Mouse (Mus musculus) heart, adult 8-10 months (tissue): ENCODE results near the gene Cic. TPM values are rescaled to one million over a fixed set of nuclear protein-coding genes. Genes with fewer than 3 reads are reported as not detected.
"Not testable (repeated sequence)": the region's sequence is repeated elsewhere in the genome, so short reads cannot be mapped to it uniquely, and the experiment has no call there.

Experiments used
- DNase-seq: peaks from one replicate; pipeline ENCODE4 v3.0.0; 2022; ENCODE audit warnings: low spot score
- total RNA-seq, 4 experiments: library from RNA; stranded (reverse); gene quantifications; 2 replicates each; pipeline ENCODE4 v1.2.4; 2022

Cic gene
- total RNA-seq, 4 experiments from 2014 or later: 52.0 to 71.5 (median 59.6) TPM

DNA sequence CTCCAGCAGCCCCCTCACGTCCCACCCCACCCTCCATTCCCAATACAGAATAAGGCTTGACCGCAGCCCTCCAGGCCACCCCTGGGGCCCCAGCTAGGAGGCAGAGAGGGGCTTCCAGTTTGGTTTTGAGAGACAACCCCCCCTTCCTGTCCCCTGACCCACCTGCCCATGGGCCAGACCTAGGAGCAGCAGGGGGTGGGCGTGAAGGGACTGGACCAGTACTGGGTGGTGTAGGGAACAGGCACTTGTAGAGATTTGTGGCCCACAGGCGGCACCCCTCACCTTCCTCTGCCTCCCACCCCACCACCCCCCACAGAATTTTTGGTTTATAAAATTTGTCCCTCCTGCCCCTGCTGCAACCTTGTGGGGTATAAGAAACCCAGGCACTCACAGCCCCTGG lies 24.1 kb upstream of the Cic start:
- DNase-seq: no peak

DNA sequence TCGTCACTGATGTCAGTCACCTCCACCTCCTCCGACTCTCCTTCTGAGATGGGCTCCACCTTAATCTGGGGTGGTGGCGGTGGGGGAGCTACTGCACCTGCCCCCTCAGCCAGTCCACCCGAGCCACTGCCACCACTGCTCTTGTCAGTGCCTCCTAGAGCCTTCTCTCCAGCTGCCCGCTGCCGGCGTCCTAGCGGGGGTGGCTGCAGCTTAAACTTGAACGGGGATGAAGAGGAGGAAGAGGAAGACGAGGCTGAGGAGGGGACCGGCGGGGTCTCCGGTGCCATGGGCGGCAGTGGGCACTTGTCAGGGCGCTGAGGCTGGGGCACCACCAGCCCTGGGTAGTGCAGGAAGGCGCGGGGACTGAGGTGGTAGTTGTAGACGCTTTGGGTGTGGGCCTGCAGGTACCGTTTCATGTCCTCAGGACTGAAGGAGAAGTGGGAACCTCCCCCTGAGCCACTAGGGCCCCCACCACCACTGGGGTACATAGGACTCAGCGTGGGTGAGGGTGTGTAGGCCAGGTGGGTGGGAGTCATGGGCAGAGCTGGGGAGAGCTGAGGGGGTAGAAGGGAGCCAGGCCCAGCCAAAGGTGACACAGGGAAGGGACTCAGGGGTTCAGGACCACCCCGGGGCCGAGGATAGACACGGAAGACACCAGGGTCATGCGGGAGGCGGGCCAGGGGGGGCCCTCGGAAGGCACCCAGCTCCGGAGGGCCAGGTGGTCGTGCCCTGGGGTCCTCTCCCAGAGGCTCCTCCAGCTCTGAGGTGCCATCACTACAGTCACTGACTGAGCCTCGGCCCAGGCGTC lies 22.7 kb upstream of the Cic start:
- DNase-seq: no peak

DNA sequence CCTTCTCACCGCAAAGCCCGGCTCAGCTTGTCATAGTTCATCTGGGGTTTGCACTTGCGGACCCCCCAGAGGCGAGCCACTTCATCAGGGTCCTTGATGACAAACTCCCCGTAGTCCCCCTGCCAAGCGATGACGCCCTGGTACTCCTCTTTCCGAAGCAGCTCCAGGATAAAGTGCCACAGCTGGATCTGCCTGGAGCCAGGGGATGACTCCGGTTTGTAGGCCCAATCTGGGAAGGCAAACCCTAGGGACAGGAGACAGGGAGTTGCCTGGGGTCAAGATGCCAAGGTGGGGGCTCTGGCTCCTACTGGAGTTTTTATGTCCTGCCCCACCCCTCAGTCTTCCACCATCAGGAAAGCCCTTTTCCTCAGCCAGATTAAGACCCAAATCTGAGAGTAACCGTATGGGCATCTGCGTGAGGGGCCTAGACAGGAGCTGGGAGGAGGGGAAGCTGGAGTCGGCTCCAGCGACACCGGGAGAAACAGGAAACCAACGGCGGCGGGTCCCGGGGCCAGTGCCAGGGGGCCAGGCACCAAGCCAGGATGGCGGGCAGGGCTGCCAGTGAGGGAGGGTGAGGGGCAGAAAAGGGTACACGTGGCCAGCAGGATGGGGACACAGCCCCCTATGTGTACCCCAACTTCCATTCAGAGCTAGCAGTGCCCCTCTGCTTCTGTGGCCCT lies 21.3 kb upstream of the Cic start:
- DNase-seq: no peak

DNA sequence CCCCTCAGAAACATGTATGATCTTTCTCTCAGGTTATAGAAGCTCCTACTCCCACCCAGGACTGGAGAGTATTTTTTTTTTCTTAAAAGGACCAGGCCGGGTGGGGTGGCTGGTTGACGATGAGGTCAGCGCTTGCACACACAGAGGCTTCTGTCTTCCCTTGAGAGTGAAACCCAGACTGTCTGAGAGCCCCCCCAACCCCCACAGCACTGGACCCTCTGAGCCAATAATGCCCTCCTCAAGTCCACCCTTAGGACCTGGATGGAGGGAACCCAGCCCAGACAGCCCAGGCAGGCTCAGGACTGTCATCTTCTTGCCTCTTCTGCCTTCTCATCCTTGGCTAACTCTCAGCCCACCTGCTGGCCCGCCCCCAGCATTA lies 20.8 kb upstream of the Cic start:
- no peak for DNase-seq

DNA sequence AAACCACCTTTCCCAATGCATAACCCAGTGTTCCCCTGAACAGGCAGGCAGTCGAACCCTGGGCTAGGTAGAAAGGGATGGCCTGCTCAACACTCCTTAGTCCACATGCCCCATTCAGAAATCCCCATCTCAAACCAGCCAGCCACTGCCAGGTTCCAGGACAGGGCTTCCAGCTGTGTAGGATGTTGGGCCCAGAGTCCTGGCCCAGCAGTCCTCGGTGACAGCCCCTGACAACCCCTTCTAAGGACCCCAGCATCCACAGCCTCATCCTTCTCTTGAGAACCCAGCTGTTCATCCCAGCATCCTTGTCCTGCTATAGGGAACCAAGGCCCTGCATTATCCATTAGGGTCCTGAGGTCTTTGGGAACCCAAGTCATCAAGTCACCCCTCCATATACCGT lies 20.0 kb upstream of the Cic start:
- no peak for DNase-seq

DNA sequence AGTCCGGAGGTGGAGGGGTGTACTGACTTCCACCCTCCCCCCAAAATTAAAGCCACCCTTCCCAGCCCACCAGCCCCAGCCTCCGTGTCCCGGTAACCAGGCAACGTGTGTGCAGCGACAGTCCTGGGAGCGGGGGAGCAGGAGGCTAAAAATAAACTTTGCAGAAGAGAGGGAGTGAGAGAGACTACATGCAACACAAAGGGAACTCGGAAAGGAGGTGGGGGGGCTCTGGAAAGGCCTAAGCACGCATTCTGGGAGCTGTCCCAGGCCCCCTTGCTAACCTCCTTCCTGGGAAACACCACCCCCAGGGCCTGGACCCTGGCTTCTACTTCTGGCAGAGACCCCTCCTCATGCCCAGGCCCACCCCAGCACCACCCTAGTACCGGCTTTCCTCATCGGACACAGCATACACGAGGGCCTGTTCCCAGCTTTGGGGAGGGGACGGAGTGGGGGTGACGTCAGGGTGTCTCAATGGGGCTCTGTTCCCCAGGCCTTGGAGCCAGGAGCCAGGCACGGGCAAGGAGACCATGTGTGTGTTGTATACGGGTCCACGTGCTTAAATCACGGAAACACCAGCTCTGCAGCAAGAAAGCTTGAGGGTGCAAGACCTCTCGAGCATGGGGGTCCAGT lies 19.4 kb upstream of the Cic start:
- no peak for DNase-seq

DNA sequence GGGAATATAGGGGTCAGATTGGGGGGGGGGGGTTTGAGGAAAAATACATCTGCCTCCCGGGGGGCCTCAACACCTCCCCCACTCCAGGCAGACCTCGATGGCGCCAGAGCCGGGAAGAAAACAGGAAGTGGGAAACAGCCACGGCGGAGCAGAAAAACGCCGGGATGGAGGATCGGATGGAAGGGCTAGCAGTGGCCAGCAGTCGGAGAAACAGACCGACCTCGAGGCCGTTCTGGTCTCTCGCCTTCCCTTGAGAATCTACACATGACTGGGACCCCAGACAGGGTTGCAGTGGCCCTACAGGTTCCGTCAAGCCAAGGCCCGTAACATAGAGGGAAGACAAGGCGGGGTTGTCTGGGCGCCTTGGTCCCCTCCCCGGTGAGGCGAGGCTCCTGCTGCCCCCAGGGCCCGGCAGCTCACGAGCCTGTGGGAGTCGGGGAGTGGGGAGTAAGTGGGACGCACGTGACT lies 18.6 kb upstream of the Cic start:
- no peak for DNase-seq

DNA sequence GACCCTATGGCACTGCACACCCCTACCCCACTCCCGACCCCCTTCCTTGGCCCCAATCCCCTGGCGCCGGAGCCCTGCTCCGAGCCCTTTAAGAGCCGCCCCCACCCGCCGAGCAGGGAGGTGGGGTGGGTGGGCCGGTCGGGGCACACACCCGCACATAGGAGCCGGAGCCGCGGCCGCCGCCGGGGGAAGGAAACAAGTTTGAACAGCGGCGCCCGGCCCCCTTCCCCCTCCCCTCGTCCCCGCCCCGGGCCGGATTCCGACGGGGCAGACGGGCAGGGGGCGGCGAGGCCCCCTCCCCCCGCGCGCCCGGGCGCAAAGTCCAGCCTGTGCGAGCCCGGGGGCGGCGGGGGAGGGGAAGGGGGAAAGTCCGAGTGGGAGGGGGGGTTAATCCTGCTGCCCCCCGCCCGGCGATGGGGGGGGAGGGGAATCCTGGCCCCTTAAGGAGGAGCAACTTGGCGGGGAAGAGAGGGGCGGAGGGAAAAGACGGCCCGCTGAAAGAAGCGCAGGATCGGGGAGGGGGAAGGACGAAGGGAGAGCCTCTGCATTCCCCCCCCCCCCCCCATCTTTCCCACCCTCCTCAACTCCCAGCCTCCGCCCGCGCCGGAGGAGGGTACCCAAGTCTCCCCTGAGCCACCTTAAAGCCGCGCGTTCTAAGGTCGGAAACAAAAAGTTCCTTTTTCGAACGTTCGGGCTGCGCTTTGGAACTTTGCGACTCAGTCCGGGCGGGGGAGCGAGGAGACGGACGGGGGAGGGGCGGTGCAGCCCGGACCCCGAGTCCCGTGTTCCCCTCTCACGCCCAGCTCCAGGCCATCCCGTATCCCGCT lies 18.0 kb upstream of the Cic start:
- DNase-seq: peak; percentile 69

DNA sequence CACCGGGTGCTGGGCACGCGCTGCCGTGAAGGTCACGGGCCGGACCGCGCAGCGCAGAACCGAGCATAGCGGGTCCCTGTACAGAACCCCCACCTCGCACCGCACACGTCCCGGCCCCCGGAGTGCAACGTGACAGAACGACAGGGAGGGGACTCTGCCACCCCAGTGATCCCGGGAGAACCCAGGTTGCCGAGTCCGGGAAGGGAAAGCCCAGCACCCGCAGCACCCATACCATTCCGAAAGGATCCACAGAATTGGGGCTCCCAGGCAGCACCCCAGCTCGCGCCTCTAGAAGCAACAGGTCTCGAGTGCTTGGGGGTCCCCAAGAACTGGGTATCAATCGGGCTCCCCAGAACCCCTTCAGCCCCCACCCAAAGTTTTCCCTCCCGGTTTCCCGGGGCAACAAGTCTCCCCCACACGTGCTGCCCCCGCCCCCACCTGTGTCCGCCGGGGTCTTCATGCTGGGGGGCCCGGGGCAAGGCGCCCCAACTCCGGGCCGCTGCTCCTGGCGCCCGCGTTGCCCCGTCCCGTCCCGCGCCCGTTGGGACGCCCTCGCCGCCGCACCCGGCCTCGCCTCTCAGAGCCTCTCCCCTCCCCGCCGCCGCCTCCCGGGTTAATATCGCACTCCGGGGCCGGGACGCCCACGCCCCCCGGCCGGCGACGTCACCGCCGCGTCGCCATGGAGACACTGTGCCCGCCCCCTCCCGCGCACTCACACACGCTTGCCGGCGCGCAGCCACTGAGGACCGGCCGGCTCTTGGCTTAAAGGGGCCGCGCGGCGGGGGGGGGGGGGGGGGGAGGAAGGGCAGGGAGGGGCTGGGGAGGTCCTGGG lies 17.1 kb upstream of the Cic start, which contains the start of gene Erf:
Erf (minus strand) TSS at position 621 of the 832 bp plus-strand sequence.
- DNase-seq: peak; percentile 90

DNA sequence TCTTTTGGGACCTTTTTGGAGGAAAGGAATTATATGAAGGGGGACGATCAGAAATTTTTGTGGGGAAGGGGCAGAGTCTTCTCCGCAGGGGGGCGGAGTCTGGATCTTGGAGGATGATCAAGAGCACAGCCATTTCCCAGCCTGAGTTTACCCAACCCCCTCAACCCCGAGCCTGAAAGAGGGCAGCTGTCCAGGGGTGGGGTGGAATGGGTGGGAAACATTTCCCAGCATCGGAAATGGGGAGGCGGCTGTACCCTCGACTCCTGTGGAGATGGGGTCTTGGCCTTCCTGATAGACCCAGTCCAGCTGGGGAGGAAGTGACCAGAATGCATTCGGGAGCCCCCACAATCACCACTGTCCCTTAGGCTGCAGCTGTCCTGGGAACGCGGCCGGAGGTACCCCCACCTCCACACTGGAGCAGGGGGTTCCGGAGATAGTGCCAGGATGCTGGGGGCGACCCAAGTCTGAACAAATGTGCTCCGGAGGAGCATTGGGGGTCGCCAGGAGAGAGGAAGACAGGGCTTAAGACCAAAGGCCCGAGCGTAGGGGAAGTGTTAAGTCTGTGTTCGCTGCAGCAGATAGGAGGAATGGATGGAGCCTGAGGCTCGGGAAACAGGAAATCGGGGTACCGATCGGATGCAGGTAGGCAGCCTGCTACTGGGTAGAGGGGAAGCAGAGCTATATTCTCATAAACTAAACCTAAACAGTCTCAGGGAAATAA lies 16.3 kb upstream of the Cic start:
- peak; percentile 68 for DNase-seq

DNA sequence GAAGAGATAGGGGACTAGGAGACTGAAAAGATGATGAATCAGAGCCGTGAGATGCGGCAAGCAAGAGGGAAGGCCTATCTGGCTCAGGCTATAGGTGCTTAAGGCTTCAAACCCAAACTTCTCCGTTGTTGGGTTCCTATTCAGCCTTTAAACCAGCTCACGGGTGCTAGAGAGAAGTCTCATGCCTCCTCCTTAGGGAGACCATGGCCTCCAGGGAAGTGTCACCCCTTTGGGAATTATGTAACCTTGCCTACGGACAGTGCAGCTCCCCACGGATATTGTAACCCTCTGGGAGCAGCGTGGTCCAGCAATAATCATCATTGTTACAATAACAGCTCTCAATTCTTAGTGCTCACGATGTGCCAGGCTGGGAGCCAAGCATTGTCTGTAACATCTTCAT lies 15.7 kb upstream of the Cic start:
- DNase-seq: no peak

DNA sequence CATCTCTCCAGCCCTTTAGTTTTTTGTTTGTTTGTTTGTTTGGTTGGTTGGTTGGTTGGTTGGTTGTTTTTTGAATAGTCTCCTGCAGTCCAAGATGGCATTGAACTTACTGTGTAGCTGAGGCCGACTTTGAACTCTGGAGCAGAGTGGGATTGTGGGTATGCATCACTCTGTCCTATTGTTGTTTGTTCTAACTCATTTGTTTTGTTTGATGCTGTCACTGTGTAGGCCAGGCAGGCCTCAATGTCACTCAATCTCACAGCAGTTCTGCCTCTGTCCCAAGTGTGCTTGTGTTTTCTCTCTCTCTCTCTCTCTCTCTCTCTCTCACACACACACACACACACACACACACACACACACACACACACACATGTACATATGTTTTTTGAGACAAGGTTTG lies 5.6 kb upstream of the Cic start:
- DNase-seq: no peak

DNA sequence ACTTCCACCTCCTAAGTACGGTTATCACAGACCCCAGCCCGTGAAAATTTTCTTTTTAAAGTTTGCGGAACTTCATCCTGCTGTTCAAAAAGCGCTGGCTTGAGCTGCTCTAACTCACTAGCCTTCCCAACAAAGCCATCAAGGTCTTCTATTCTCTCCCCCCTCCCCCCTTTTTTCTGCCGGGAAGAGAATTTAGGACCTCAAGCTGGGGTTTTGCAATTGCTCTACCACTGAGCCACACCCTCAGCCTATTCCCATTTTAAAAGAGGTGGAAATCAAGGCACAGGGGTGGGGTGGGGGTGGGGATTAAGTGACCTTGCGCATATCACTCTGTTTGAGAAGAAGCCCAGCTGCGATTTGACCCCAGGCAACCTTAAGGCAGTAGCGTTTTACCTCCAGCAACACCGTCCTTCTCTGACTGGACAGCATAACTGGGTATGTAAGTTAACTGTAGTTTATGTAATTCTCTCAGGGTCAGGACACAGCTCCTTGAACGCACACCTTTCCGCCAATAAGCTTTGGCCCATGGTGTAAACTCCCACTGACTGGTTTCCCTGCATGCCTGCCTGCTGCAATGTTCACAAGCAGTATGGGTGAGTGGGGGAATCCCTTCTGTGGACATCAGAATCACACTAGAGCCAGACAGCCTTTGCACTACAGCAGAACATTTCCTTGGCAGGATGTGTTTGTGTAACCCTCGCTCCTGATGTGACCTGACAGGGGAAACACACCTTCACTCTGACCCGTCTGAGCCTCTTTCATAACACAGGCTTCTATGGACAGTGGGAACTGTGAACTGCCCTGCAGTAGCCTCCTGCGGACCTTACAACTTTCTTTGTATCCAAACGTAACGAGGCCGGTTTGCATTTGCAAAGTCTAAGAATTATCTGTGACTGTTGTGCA lies 3.3 kb upstream of the Cic start:
- no peak for DNase-seq

DNA sequence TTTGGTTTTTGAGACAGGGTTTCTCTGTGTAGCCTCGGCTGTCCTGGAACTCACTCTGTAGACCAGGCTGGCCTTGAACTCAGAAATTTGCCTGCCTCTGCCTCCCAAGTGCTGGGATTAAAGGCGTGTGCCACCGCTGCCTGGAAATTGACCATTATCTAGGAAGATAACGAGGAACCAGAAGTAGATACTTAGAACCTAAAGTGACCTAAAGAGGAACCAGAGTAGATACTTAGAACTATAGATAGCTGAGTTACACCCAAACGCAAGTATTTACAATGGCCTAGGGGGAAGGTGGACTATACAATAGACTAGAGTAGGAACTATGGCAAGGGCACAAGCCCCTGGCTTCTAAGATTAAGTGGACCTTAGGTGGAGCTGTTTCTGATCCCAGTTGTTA lies 1.8 kb upstream of the Cic start:
- DNase-seq: not testable (repeated sequence)

DNA sequence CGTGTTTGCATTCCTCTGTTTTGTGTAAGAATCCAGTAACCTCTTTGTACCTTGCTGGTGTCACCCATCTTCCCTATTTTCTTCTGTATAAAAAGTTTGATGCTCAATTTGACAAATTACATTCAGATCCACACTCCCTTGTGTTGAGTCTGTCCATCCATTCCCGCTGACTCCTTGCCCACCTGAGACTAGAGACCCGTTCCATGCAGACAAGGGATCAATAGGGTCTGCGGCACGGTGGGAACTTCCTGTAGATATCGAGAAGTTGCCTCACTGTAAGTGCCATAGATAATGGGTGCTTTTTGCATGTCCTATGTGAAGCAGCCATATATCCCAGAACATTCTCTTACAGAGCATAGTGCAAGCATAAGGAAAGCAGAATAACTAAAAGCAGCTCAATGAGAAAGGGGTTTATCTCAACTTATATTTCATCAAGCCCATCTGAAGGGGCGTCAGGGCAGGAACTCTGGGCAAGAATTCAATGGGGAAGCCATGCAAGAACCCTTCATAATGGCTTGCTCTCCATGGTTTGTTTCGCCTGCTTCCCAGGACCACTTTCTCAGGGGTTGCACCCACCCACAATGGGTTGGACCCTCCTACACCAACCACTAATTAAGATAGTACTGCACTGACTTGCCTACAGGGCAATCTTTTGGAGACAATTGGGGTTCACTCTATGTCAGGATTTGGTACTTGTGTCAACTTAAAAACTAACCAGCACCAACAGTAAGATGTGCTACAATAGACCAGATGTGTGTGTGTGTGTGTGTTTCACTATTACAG lies 1.1 kb upstream of the Cic start:
- DNase-seq: no peak

DNA sequence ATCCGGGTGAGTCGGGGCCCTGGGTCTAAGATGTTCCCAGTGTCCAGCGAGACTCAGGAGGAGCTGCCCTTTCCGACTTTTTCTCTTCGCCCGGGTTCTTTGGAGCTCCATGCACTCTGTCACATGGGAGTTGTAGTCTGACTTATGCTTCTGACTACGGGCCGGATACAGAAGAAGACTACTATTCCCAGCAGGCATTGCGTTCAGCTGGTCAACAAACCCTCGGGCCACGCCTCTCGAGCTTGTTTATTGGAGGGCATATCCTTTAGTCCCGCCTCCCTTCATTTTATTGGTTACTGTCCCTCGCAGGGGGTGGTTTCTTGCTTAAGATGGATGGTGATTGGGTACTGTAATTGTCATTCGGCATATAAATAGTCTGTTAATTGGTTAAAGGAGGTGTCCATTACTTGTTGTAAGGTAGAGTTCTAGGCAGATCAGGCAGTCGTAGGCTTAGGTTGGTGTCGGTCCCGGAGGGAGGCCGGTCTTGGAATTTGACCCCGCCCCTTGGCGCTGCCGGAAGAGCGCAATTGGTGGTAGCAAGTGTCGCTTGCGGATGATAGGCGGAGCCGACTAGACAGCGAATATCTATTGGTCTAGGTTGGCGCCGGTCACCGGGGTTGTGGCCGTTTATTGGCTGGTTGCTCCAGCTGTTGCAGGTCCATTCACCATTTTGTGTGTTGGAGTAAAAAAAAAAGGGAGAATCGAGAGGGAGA lies 403 bp downstream of the Cic start:
- peak; percentile 100 for DNase-seq

DNA sequence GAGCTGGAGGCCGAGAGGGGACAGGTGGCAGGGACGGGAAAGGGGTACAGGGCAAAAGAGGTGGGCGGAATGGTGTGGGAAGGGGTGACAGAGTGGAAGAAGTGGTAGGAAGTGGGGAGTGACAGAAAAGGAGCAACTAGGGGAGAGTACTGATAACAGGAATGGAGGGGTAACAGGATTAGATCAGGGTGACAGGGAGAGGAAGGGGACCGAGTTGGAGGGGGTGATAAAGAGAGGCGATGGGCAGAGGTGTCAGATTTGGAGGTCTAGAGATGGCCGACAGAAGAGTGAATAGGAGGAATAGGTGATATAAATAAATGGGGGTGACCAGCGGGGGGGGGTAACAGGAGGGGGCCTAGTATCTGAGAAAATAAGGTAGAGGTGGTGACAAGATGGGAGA lies 1.1 kb downstream of the Cic start:
- no peak for DNase-seq

DNA sequence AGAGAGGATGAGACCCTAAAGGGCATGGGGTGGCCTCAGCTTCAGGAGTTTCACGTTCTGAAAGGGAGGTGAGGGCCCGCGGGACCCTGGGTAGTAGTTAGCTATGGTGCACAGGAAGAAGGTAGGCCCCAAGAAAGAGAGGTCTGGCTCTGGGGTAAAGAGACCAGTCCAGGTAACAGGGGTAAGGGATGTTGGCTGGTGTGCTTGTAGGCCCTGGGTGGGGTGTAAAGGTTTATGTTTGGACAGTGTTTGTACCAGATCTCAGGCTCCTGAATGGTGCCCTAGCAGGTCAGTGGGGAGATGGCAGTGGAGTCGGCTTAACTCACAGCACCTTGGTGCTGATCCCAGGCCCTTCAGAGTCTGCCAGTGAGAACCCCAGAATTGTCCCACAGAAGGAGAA lies 1.5 kb downstream of the Cic start:
- DNase-seq: no peak
